Mouse (Mus musculus) forebrain, postnatal 0 days (tissue): ENCODE data around the gene Sf3b5. TPM values are rescaled to one million over a fixed set of nuclear protein-coding genes. Genes with fewer than 3 reads are reported as not detected.
A peak's percentile ranks its signal among the peaks of the same experiment; 100 is the strongest.
"Not testable (repeated sequence)": the region's sequence is repeated elsewhere in the genome, so short reads cannot be mapped to it uniquely, and the experiment has no call there.

Source experiments
- ATAC-seq: fragments of 200-750 bp; cut with Nextera tagmentation; 2 replicates; pipeline ENCODE4 v1.8.0; 2017; ENCODE audit warnings: mild to moderate bottlenecking, moderate library complexity
- DNase-seq: peaks from one replicate; pipeline ENCODE4 v3.0.0-alpha.2; 2015
- H3K27ac ChIP-seq: fragments of 300-500 bp; sonication (generic); 2 replicates; pipeline ENCODE4 v1.5.1; 2014; ENCODE audit warnings: low read depth, mild to moderate bottlenecking, antibody characterized with exemption, low read length, moderate library complexity, mixed read lengths
- H3K27me3 ChIP-seq: fragments of 300-500 bp; sonication (generic); 2 replicates; pipeline ENCODE4 v1.6.1; 2014; ENCODE audit warnings: mild to moderate bottlenecking, low read length, mixed read lengths; ENCODE audit not compliant: insufficient read depth
- H3K36me3 ChIP-seq: fragments of 300-500 bp; sonication (generic); 2 replicates; pipeline ENCODE4 v1.6.1; 2014; ENCODE audit warnings: mild to moderate bottlenecking, moderate library complexity; ENCODE audit not compliant: insufficient read depth
- H3K4me1 ChIP-seq: fragments of 300-500 bp; sonication (generic); 2 replicates; pipeline ENCODE4 v1.6.1; 2014; ENCODE audit warnings: antibody characterized with exemption; ENCODE audit not compliant: insufficient read depth
- H3K4me2 ChIP-seq: fragments of 300-500 bp; sonication (generic); 2 replicates; pipeline ENCODE4 v1.6.1; 2014; ENCODE audit warnings: low read depth, mild to moderate bottlenecking, moderate library complexity
- H3K4me3 ChIP-seq: fragments of 300-500 bp; sonication (generic); 2 replicates; pipeline ENCODE4 v1.5.1; 2014; ENCODE audit warnings: low read depth, low read length, mixed read lengths
- H3K9ac ChIP-seq: fragments of 300-500 bp; sonication (generic); 2 replicates; pipeline ENCODE4 v1.6.1; 2014; ENCODE audit warnings: mild to moderate bottlenecking
- H3K9me3 ChIP-seq: fragments of 300-500 bp; sonication (generic); 2 replicates; pipeline ENCODE4 v1.6.1; 2016; ENCODE audit warnings: low read length
- CTCF ChIP-seq: sonication (generic); IDR thresholded peaks from 2 replicates; pipeline ENCODE4 v1.5.1; 2016; ENCODE audit warnings: antibody characterized with exemption, control low read depth, low read depth
- WGBS: fragments of 180-500 bp; shearing (Covaris S2); extraction: QIAGEN DNeasy Blood & Tissue Kit; methylation state at CpG from one replicate; pipeline ENCODE4 v1.1.7; 2014; 5-methylcytosine and 5-hydroxymethylcytosine counted together
- polyA plus RNA-seq: library from polyadenylated mRNA; unstranded; fragments of >200 nt; fragmentation: Nextera tagmentation; extraction: Ambion mirVana; gene quantifications from 2 replicates; pipeline ENCODE4 v1.2.1, GENCODE M21; 2015
- total RNA-seq: library from RNA; depleted of rRNA; stranded (reverse); fragments of >200 nt; gene quantifications from 2 replicates; pipeline ENCODE4 v1.2.3, GENCODE M21; 2014

Sf3b5 gene
- total and polyA plus RNA-seq, 2 experiments from 2014 or later, result 19.7 to 30.2 TPM

GRCm38 (mm10) chr10:13022103-13022502 lies 17.0 kb downstream of the Sf3b5 start:
- no peak overlapping the region for H3K9ac ChIP-seq
- WGBS, result 95% methylated on average over 4 of the region's 4 CpGs

GRCm38 (mm10) chr10:13023985-13024384 lies 18.8 kb downstream of the Sf3b5 start:
- not testable (repeated sequence) for H3K4me3 ChIP-seq, H3K4me2 ChIP-seq, H3K27ac ChIP-seq, H3K9ac ChIP-seq, H3K36me3 ChIP-seq, DNase-seq, H3K9me3 ChIP-seq, H3K4me1 ChIP-seq, ATAC-seq, H3K27me3 ChIP-seq
- 74% methylated on average over 3 of the region's 3 CpGs for WGBS

More at GRCm38 (mm10) chr10:13022103-13022502, 17.0 kb downstream of the Sf3b5 start:
- TF ChIP-seq CTCF, result no peak
- Histone ChIP-seq H3K27me3 (no peaks in the 10 kb centered on the region), H3K4me1 (no peaks in the 10 kb centered on the region), H3K4me3 (no peak overlapping the region), H3K36me3 (no peaks in the 10 kb centered on the region), H3K4me2 (no peak overlapping the region), H3K27ac (no peak overlapping the region), H3K9me3 (no peaks in the 10 kb centered on the region)
- no peak for DNase-seq
- ATAC-seq, result no peak

GRCm38 (mm10) chr10:13027702-13028101 lies 22.6 kb downstream of the Sf3b5 start:
- ATAC-seq (no peak), DNase-seq (no peak)
- no peak overlapping the region for H3K4me3 ChIP-seq
- H3K9ac ChIP-seq, result no peak overlapping the region
- H3K36me3 ChIP-seq, result no peaks in the 10 kb centered on the region
- H3K4me2 ChIP-seq, result no peak overlapping the region
- no peaks in the 10 kb centered on the region for H3K4me1 ChIP-seq
- H3K27ac ChIP-seq, result no peak overlapping the region
- WGBS, result 88% methylated on average over 5 of the region's 5 CpGs
- H3K27me3 ChIP-seq, result no peaks in the 10 kb centered on the region
- H3K9me3 ChIP-seq, result no peaks in the 10 kb centered on the region
- TF ChIP-seq CTCF, result no peak

- Histone ChIP-seq H3K27me3 (no peaks in the 10 kb centered on the region), H3K4me1 (no peaks in the 10 kb centered on the region), H3K9me3 (no peaks in the 10 kb centered on the region), H3K4me2 (no peak overlapping the region), H3K36me3 (no peaks in the 10 kb centered on the region), H3K27ac (no peak overlapping the region), H3K9ac (no peak overlapping the region), H3K4me3 (no peak overlapping the region)
- ATAC-seq (no peak), DNase-seq (no peak)
- 87% methylated on average over 1 of the region's 1 CpGs for WGBS
- no peak for TF ChIP-seq CTCF
These were observed 23.1 kb downstream of the Sf3b5 start for GRCm38 (mm10) chr10:13028215-13028614.

GRCm38 (mm10) chr10:13029416-13029815 lies 24.3 kb downstream of the Sf3b5 start:
- Histone ChIP-seq H3K9ac (no peak overlapping the region), H3K27me3 (no peaks in the 10 kb centered on the region), H3K36me3 (no peaks in the 10 kb centered on the region), H3K4me1 (no peaks in the 10 kb centered on the region), H3K4me3 (no peak overlapping the region), H3K27ac (no peak overlapping the region), H3K9me3 (no peaks in the 10 kb centered on the region), H3K4me2 (no peak overlapping the region)
- WGBS, result 89% methylated on average over 5 of the region's 5 CpGs
- TF ChIP-seq CTCF, result no peak
- DNase-seq (no peak), ATAC-seq (no peak)

- no peaks in the 10 kb centered on the region for H3K27me3 ChIP-seq
- WGBS, result 89% methylated on average over 3 of the region's 3 CpGs
- no peak overlapping the region for H3K4me2 ChIP-seq
- no peak overlapping the region for H3K9ac ChIP-seq
- no peak overlapping the region for H3K27ac ChIP-seq
- no peaks in the 10 kb centered on the region for H3K36me3 ChIP-seq
- H3K4me3 ChIP-seq, result no peak overlapping the region
- H3K9me3 ChIP-seq, result no peaks in the 10 kb centered on the region
- no peak for ATAC-seq
- no peaks in the 10 kb centered on the region for H3K4me1 ChIP-seq
- TF ChIP-seq CTCF, result no peak
- no peak for DNase-seq
These were observed 30.1 kb downstream of the Sf3b5 start for GRCm38 (mm10) chr10:13035270-13035669.

GRCm38 (mm10) chr10:13039637-13040174 lies 34.6 kb downstream of the Sf3b5 start:
- H3K4me2 ChIP-seq, result no peak overlapping the region
- no peak for TF ChIP-seq CTCF
- H3K4me1 ChIP-seq, result no peaks in the 10 kb centered on the region
- H3K4me3 ChIP-seq, result no peak overlapping the region
- 87% methylated on average over 5 of the region's 5 CpGs for WGBS
- H3K9ac ChIP-seq, result no peak overlapping the region
- ATAC-seq, result no peak
- H3K36me3 ChIP-seq, result no peaks in the 10 kb centered on the region
- H3K27me3 ChIP-seq, result no peaks in the 10 kb centered on the region
- no peaks in the 10 kb centered on the region for H3K9me3 ChIP-seq
- H3K27ac ChIP-seq, result no peak overlapping the region
- no peak for DNase-seq

- Histone ChIP-seq H3K4me2 (no peak overlapping the region), H3K4me3 (no peak overlapping the region), H3K9ac (no peak overlapping the region), H3K4me1 (no peaks in the 10 kb centered on the region), H3K9me3 (no peaks in the 10 kb centered on the region), H3K27ac (no peak overlapping the region), H3K27me3 (no peaks in the 10 kb centered on the region), H3K36me3 (no peaks in the 10 kb centered on the region)
- peak; percentile 61 for DNase-seq
- WGBS, result 50% methylated on average over 11 of the region's 11 CpGs
- no peak for TF ChIP-seq CTCF
- peak; percentile 91 for ATAC-seq
These were observed 39.5 kb downstream of the Sf3b5 start for GRCm38 (mm10) chr10:13044659-13045058.
